Mouse (Mus musculus) left cerebral cortex, postnatal 10 days (tissue): ENCODE measurements at regions not wholly inside any gene's neighbourhood (a gene's known extent, or its start where the extent isn't known, plus 50 kb on each side); places are given as distances from the start of the nearest gene placed in this dataset.

Experiments
- DNase-seq, 2 experiments: peaks; one replicate each; pipeline ENCODE4 v3.0.0; 2021 to 2022; ENCODE audit warnings: low spot score in 2 of 2, mixed read lengths in 1 of 2; ENCODE audit errors: extremely low spot score in 1 of 2
- intact Hi-C: fragments of 180-260 bp; cut with DNase I; formaldehyde crosslinking; loops from one replicate; pipeline ENCODE4 v1.15.1; 2025

GRCm38 (mm10) chr2:21267149-21267761 is 61.7 kb downstream of the Thnsl1 start:
- DNase-seq, result no peak
- intact Hi-C loops, result loop anchor here (10.0 kb wide), 1 partner anchor 52 kb away; no protein-coding TSS in a partner anchor

- intact Hi-C loops, result loop anchor here (10.0 kb wide), 1 partner anchor 55 kb away; no protein-coding TSS in a partner anchor
- DNase-seq, result peak in 1 of 2 experiments; percentile 62
Measured at GRCm38 (mm10) chr2:21269989-21270846, 64.7 kb downstream of the Thnsl1 start.

- intact Hi-C loops, result no loop called here
- no peak for DNase-seq
Measured at GRCm38 (mm10) chr2:21273416-21273815, 67.9 kb downstream of the Thnsl1 start.

GRCm38 (mm10) chr2:21275315-21275714 is 69.8 kb downstream of the Thnsl1 start:
- no peak for DNase-seq
- intact Hi-C loops, result no loop called here

GRCm38 (mm10) chr2:21280794-21281420 is 75.4 kb downstream of the Thnsl1 start:
- DNase-seq, result peak; percentile 74 to 86
- intact Hi-C loops, result loop anchor here (5.0 kb wide), 2 partner anchors 86 to 626 kb away; partner anchors contain the start of gene Gpr158

GRCm38 (mm10) chr2:21282505-21283200 is 77.1 kb downstream of the Thnsl1 start:
- intact Hi-C loops, result loop anchor here (1.0 to 5.0 kb wide), 3 partner anchors 85 to 646 kb away; partner anchors contain the start of gene Gpr158
- DNase-seq, result no peak

GRCm38 (mm10) chr2:21284881-21285280 is 79.4 kb downstream of the Thnsl1 start:
- intact Hi-C loops, result loop anchor here (5.0 kb wide), 2 partner anchors 82 to 622 kb away; partner anchors contain the start of gene Gpr158
- no peak for DNase-seq

GRCm38 (mm10) chr2:21287786-21288185 is 79.6 kb upstream of the Gpr158 start:
- intact Hi-C loops, result no loop called here
- DNase-seq, result no peak

GRCm38 (mm10) chr2:21292669-21293151 is 74.6 kb upstream of the Gpr158 start:
- DNase-seq, result peak in 1 of 2 experiments; percentile 51

GRCm38 (mm10) chr2:21294002-21294401 is 73.3 kb upstream of the Gpr158 start:
- no peak for DNase-seq
- intact Hi-C loops, result no loop called here

More at GRCm38 (mm10) chr2:21292669-21293151, 74.6 kb upstream of the Gpr158 start:
- intact Hi-C loops, result no loop called here

- intact Hi-C loops, result no loop called here
- DNase-seq, result no peak
Measured at GRCm38 (mm10) chr2:21299681-21300080, 67.7 kb upstream of the Gpr158 start.
